Mouse (Mus musculus): Measurements from ENCODE around the gene Inf2. TPM values are rescaled to one million over a fixed set of nuclear protein-coding genes. Genes with fewer than 3 reads are reported as not detected.

Gene Inf2
- polyA plus RNA-seq, 2 experiments from 2014 or later: 9.9 to 11.0 TPM

- ATAC-seq: no peak
Observed at GRCm38 (mm10) chr12:112663303-112663702, 74.7 kb downstream of the Inf2 start.

GRCm38 (mm10) chr12:112663716-112664115 lies 75.1 kb downstream of the Inf2 start:
- ATAC-seq: no peak

GRCm38 (mm10) chr12:112664124-112664523 lies 75.5 kb downstream of the Inf2 start:
- no peak for ATAC-seq

DNA sequence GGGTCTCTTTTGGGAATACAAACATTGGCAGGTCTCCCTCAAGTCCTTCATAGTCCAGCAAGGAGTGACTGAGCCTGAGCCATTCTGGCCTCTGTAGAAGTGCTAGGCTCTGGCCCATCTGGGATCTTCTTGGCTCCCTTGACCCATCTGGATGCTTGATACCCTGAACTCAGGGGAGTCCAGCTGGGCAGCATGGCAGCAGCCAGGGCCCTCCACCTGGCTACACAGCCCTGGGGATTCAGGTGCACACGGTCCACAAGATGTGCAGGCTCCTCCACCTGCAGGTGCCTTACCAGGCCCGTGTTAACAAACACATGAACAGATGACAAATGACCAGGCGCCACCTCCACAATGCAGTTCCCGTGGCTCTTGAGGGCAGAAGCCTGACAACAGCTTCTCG lies 76.1 kb downstream of the Inf2 start:
- no peak for ATAC-seq

Other genes starting within 250 kb of the Inf2 start
- gene A530016L24Rik, start 99.3 kb upstream of the Inf2 start, polyA plus RNA-seq (2017; shearing (Covaris generic)): not detected
- gene Tmem179, start 72.0 kb upstream of the Inf2 start, polyA plus RNA-seq (2017; shearing (Covaris generic)): not detected
- 1 to 10 TPM in 1 of 2 experiments, under 1 TPM in 1; 0.86 to 1.3 TPM for gene Adssl1, start 31.3 kb downstream of the Inf2 start, polyA plus RNA-seq (2017; shearing (Covaris generic))
- 10 to 100 TPM; 38.7 to 44.6 TPM for gene Siva1, start 55.9 kb downstream of the Inf2 start, polyA plus RNA-seq (2017; shearing (Covaris generic))
- gene Akt1, start 86.1 kb downstream of the Inf2 start, polyA plus RNA-seq (2017; shearing (Covaris generic)): 10 to 100 TPM; 17.3 to 23.5 TPM
- gene Zbtb42, start 90.0 kb downstream of the Inf2 start, polyA plus RNA-seq (2017; shearing (Covaris generic)): 1 to 10 TPM; 2.2 to 2.6 TPM
- 1 to 10 TPM; 2.3 to 2.5 TPM for gene Cep170b, start 131.7 kb downstream of the Inf2 start, polyA plus RNA-seq (2017; shearing (Covaris generic))
- 1 to 10 TPM in 1 of 2 experiments, under 1 TPM in 1; 0.50 to 4.7 TPM for gene Pld4, start 171.9 kb downstream of the Inf2 start, polyA plus RNA-seq (2017; shearing (Covaris generic))
- gene Ahnak2, start 213.9 kb downstream of the Inf2 start, polyA plus RNA-seq (2017; shearing (Covaris generic)): not detected
- under 1 TPM in 1 of 2 experiments, not detected in 1; 0.24 TPM for gene Clba1, start 220.2 kb downstream of the Inf2 start, polyA plus RNA-seq (2017; shearing (Covaris generic))
- gene Cdca4, start 240.6 kb downstream of the Inf2 start, polyA plus RNA-seq (2017; shearing (Covaris generic)): 10 to 100 TPM; 63.6 to 87.5 TPM